Mouse (Mus musculus): ENCODE data around the gene Ppp6c. TPM values are rescaled to one million over a fixed set of nuclear protein-coding genes. Genes with fewer than 3 reads are reported as not detected.

Gene Ppp6c
- polyA plus RNA-seq, 1 experiment from 2014 or later = 70.7 TPM

DNA sequence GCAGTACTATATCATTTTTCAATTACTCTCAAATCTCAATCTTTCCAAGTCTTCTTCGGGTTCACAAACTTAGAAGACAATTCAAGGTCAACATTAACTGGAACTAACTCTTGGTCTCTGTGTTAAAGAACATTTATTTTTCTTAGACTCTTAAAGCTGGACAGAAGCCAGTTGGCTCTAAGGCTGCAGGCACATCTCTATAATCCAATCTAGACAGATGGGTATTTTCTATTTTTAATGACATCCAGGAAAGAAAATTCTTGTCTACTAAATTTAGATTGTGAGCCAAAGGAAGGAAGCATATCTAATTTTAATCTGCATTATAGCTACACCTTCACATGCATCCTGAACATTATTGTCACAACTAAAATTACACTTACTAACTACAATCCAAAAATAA, 68.3 kb downstream of the Ppp6c start:
- Histone ChIP-seq H3K27me3 (ENCODE audit: control insufficient read depth, insufficient read depth, low read depth, low read length) (no peaks in the 10 kb centered on the region), H3K36me3 (ENCODE audit: control insufficient read depth, insufficient read depth, low read length) (peaks cover 4% of the 10 kb centered on the region; the same call in 1 of the 2 replicates), H3K4me3 (ENCODE audit: low read depth, low read length) (no peak overlapping the region), H3K9ac (ENCODE audit: low read depth, low read length) (no peak overlapping the region), H3K27ac (ENCODE audit: low read length) (no peak overlapping the region), H3K9me3 (replicated peaks; ENCODE audit: control insufficient read depth, low read length, poor library complexity, severe bottlenecking) (no peaks in the 10 kb centered on the region), H3K4me1 (ENCODE audit: control insufficient read depth, insufficient read depth, low read length) (no peaks in the 10 kb centered on the region), H3K4me2 (ENCODE audit: low read length) (no peak overlapping the region)
- 92% methylated on average over 1 of the region's 1 CpGs for WGBS
- ATAC-seq = no peak

DNA sequence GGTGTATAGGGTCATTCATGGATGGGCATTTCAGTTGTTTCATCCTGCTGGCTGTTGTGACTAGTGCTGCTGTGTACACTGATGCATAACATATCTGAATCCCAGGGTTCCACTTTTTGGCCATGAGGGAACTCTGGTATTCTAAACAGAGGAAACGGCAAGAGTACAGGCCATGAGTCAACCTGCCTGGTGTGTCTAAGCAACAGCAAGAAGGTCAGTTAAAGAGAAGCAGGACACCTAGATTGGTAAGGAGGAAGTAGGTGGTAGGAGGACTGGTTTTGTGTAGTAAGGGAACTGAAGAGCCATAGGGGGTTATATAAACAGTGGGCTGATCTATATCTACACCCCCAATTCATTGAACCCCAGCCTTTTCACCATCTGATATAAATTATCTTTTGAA, 69.4 kb downstream of the Ppp6c start:
- Histone ChIP-seq H3K4me2 (ENCODE audit: low read length) (no peak overlapping the region), H3K36me3 (ENCODE audit: control insufficient read depth, insufficient read depth, low read length) (peaks cover 4% of the 10 kb centered on the region; the same call in 1 of the 2 replicates), H3K9ac (ENCODE audit: low read depth, low read length) (no peak overlapping the region), H3K27ac (ENCODE audit: low read length) (no peak overlapping the region), H3K4me1 (ENCODE audit: control insufficient read depth, insufficient read depth, low read length) (no peaks in the 10 kb centered on the region), H3K4me3 (ENCODE audit: low read depth, low read length) (no peak overlapping the region), H3K9me3 (replicated peaks; ENCODE audit: control insufficient read depth, low read length, poor library complexity, severe bottlenecking) (no peaks in the 10 kb centered on the region), H3K27me3 (ENCODE audit: control insufficient read depth, insufficient read depth, low read depth, low read length) (no peaks in the 10 kb centered on the region)
- no peak for ATAC-seq
- WGBS = 90% methylated on average over 1 of the region's 1 CpGs

DNA sequence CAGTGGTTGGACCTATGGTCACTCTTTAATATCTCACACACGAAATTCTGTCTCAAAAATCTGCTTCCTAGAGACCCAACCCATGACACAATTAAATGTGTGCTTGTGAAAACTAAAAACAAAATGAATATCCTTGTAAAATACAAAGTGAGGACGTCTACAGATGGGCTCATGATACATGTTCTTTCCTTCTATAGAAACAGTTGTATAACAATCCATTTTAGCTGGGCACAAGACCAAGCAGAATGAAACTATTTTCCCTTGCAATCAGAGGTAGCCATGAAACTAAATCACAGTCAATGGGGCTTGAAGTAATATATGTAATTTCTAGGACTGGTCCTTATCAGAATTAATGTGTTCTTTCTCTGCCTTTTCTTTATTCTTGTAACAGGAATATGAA, 75.3 kb downstream of the Ppp6c start:
- H3K36me3 ChIP-seq (ENCODE audit: control insufficient read depth, insufficient read depth, low read length) = no peaks in the 10 kb centered on the region
- H3K4me3 ChIP-seq (ENCODE audit: low read depth, low read length) = no peak overlapping the region
- no peak overlapping the region for H3K9ac ChIP-seq (ENCODE audit: low read depth, low read length)
- no peaks in the 10 kb centered on the region for H3K4me1 ChIP-seq (ENCODE audit: control insufficient read depth, insufficient read depth, low read length)
- no peak overlapping the region for H3K27ac ChIP-seq (ENCODE audit: low read length)
- H3K27me3 ChIP-seq (ENCODE audit: control insufficient read depth, insufficient read depth, low read depth, low read length) = no peaks in the 10 kb centered on the region
- H3K9me3 ChIP-seq (replicated peaks; ENCODE audit: control insufficient read depth, low read length, poor library complexity, severe bottlenecking) = no peaks in the 10 kb centered on the region
- no peak for ATAC-seq
- no peak overlapping the region for H3K4me2 ChIP-seq (ENCODE audit: low read length)
- WGBS = 84% methylated on average over 2 of the region's 2 CpGs

DNA sequence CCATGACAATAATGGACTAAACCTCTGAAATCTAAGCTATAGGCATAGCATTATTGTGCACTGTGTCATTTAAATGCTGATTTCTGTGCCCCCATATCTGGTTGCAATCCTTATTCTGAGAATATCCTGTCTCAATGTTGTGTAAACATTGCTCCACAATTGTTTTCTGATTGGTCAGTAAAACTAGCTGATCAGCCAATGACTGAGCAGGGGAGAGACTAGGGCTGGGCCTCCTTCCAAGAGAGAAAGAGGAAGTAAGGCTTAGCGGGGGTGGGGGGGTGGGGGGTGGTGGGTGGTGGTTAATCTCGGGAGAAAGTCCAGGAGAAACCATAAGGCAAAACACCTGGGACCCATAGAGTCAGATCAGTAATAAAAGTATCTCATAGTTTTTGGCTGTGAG, 78.2 kb downstream of the Ppp6c start:
- WGBS = 63% methylated on average over 2 of the region's 2 CpGs
- no peak overlapping the region for H3K27ac ChIP-seq (ENCODE audit: low read length)
- H3K27me3 ChIP-seq (ENCODE audit: control insufficient read depth, insufficient read depth, low read depth, low read length) = no peaks in the 10 kb centered on the region

DNA sequence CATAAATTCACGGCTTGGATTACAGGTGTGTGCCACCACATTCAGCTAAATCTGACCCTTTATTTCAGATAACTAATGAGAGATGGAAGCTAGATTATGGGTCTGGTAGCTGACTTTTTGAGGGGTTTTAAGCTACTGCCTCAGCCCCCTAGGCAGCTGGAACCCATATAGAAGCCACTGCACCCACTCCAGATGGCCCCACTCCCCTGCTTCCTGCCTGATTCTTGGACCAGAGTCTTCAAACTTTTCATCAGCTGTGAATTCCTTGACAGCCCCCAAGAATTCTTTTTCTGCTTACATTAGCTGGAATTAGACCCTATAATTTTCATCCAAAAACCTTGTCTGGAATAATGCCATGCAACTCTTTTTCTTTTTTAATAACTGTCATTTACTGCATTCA, 79.8 kb downstream of the Ppp6c start:
- ATAC-seq = no peak
- 89% methylated on average over 1 of the region's 1 CpGs for WGBS
- Histone ChIP-seq H3K9me3 (replicated peaks; ENCODE audit: control insufficient read depth, low read length, poor library complexity, severe bottlenecking) (no peaks in the 10 kb centered on the region), H3K27me3 (ENCODE audit: control insufficient read depth, insufficient read depth, low read depth, low read length) (no peaks in the 10 kb centered on the region), H3K9ac (ENCODE audit: low read depth, low read length) (no peak overlapping the region), H3K4me3 (ENCODE audit: low read depth, low read length) (no peak overlapping the region), H3K4me1 (ENCODE audit: control insufficient read depth, insufficient read depth, low read length) (no peaks in the 10 kb centered on the region), H3K4me2 (ENCODE audit: low read length) (no peak overlapping the region), H3K36me3 (ENCODE audit: control insufficient read depth, insufficient read depth, low read length) (no peaks in the 10 kb centered on the region), H3K27ac (ENCODE audit: low read length) (no peak overlapping the region)

More for the DNA sequence above, 78.2 kb downstream of the Ppp6c start:
- Histone ChIP-seq H3K9me3 (replicated peaks; ENCODE audit: control insufficient read depth, low read length, poor library complexity, severe bottlenecking) (no peaks in the 10 kb centered on the region), H3K4me2 (ENCODE audit: low read length) (no peak overlapping the region), H3K4me1 (ENCODE audit: control insufficient read depth, insufficient read depth, low read length) (no peaks in the 10 kb centered on the region), H3K4me3 (ENCODE audit: low read depth, low read length) (no peak overlapping the region), H3K36me3 (ENCODE audit: control insufficient read depth, insufficient read depth, low read length) (no peaks in the 10 kb centered on the region), H3K9ac (ENCODE audit: low read depth, low read length) (no peak overlapping the region)
- ATAC-seq = no peak

Other genes with a start within 250 kb of the Ppp6c start
- gene Wdr38, start 229.0 kb downstream of the Ppp6c start, polyA plus RNA-seq (2015; fragmentation: Nextera tagmentation; extraction: Ambion mirVana) = 1.8 and 2.3 TPM in 2 replicates
- 137 and 141 TPM in 2 replicates for gene Arpc5l, start 221.1 kb downstream of the Ppp6c start, polyA plus RNA-seq (2015; fragmentation: Nextera tagmentation; extraction: Ambion mirVana)
- 563 and 566 TPM in 2 replicates for gene Rpl35, start 220.8 kb downstream of the Ppp6c start, polyA plus RNA-seq (2015; fragmentation: Nextera tagmentation; extraction: Ambion mirVana)
- 34.9 and 37.5 TPM in 2 replicates for gene Golga1, start 160.9 kb downstream of the Ppp6c start, polyA plus RNA-seq (2015; fragmentation: Nextera tagmentation; extraction: Ambion mirVana)
- gene Scai, start 35.7 kb downstream of the Ppp6c start, polyA plus RNA-seq (2015; fragmentation: Nextera tagmentation; extraction: Ambion mirVana) = 18.7 and 22.8 TPM in 2 replicates